Comparison of ENCODE assay signal across 26 mouse cellular contexts in genomic region chr17:5034201-5034600, GRCm38 (mm10). TPM values are rescaled to one million over a fixed set of nuclear protein-coding genes. Genes with fewer than 3 reads are reported as not detected.
DNase-seq lines count a peak whose midpoint lies in the region; ATAC-seq lines count a peak whose summit lies in the region.
"Had no signal": no experiment of that assay in that cellular context is flagged by ENCODE, and none has a peak within 500 bp of the region (broad histone marks: within the 10 kb centered on the region; RNA-seq: fewer than 3 reads in every experiment).

No protein-coding gene starts in this region.

- 50% methylated on average over 3 of the region's 3 CpGs for WGBS in heart, embryonic 14.5 days
- 77% methylated on average over 3 of the region's 3 CpGs for WGBS in kidney, embryonic 16.5 days

- peak; percentile 59; the same call in 1 of the 2 replicates for ATAC-seq in heart, embryonic 14.5 days (ENCODE audit: insufficient number of reproducible peaks, insufficient read depth, low FRiP score, low read depth)
- ATAC-seq in megakaryocyte, adult 5-6 weeks (ENCODE audit: poor library complexity, severe bottlenecking) = no peak
- ATAC-seq in common myeloid progenitor, adult 5-6 weeks (replicated peaks; ENCODE audit: low read depth, poor library complexity, severe bottlenecking) = peak; percentile 67
- ATAC-seq in kidney, embryonic 16.5 days (ENCODE audit: low FRiP score, low TSS enrichment) = no peak
- ATAC-seq: forebrain, embryonic 13.5 days; intestine, embryonic 16.5 days had no signal

- no peaks in the 10 kb centered on the region for H3K27me3 ChIP-seq in heart, embryonic 14.5 days (ENCODE audit: control insufficient read depth, insufficient read depth, low read length)
- no peaks in the 10 kb centered on the region for H3K27me3 ChIP-seq in megakaryocyte, embryonic 14.5 days (replicated peaks)
- no peaks in the 10 kb centered on the region for H3K27me3 ChIP-seq in kidney, embryonic 16.5 days (ENCODE audit: insufficient read depth, low read length)
- H3K27me3 ChIP-seq: forebrain, embryonic 13.5 days; heart, embryonic 15.5 days; hindbrain, embryonic 13.5 days; neural tube, embryonic 12.5 days had no signal

- no peak overlapping the region for H3K27ac ChIP-seq in heart, embryonic 14.5 days (replicated peaks in 1 of 2; ENCODE audit: control insufficient read depth in 1 of 2, insufficient read depth in 1 of 2, low read depth in 2 of 2, low read length in 2 of 2)
- no peak overlapping the region for H3K27ac ChIP-seq in kidney, embryonic 16.5 days (ENCODE audit: low read length)
- H3K27ac ChIP-seq: forebrain, embryonic 13.5 days; heart, embryonic 15.5 days; hindbrain, embryonic 13.5 days; midbrain, embryonic 10.5 days; neural tube, embryonic 12.5 days had no signal

- no peaks in the 10 kb centered on the region for H3K9me3 ChIP-seq in heart, embryonic 14.5 days (ENCODE audit: control insufficient read depth, low read length)
- no peaks in the 10 kb centered on the region for H3K9me3 ChIP-seq in megakaryocyte, embryonic 14.5 days
- H3K9me3 ChIP-seq in kidney, embryonic 16.5 days (ENCODE audit: low read length) = no peaks in the 10 kb centered on the region
- H3K9me3 ChIP-seq: forebrain, embryonic 13.5 days; heart, embryonic 15.5 days; hindbrain, embryonic 13.5 days; midbrain, embryonic 10.5 days; neural tube, embryonic 12.5 days had no signal

- H3K4me3 ChIP-seq in heart, embryonic 14.5 days (ENCODE audit: control insufficient read depth in 1 of 2, insufficient read depth in 1 of 2, low read depth in 1 of 2, low read length in 2 of 2) = no peak overlapping the region
- H3K4me3 ChIP-seq in megakaryocyte, embryonic 14.5 days (replicated peaks) = peak overlapping the region; percentile 77
- H3K4me3 ChIP-seq in kidney, embryonic 16.5 days (ENCODE audit: low read length) = no peak overlapping the region
- H3K4me3 ChIP-seq: forebrain, embryonic 13.5 days; heart, embryonic 15.5 days; hindbrain, embryonic 13.5 days; midbrain, embryonic 10.5 days; myocyte; neural tube, embryonic 12.5 days had no signal

- no peak overlapping the region for H3K9ac ChIP-seq in heart, embryonic 14.5 days (ENCODE audit: low read length)
- no peak overlapping the region for H3K9ac ChIP-seq in kidney, embryonic 16.5 days (replicated peaks; ENCODE audit: low read length)
- H3K9ac ChIP-seq: forebrain, embryonic 13.5 days; heart, embryonic 15.5 days; hindbrain, embryonic 13.5 days; neural tube, embryonic 12.5 days had no signal

- no peak overlapping the region for H3K4me2 ChIP-seq in heart, embryonic 14.5 days (ENCODE audit: low read length)
- H3K4me2 ChIP-seq in kidney, embryonic 16.5 days (replicated peaks; ENCODE audit: low read depth, low read length) = no peak overlapping the region
- H3K4me2 ChIP-seq: forebrain, embryonic 13.5 days; heart, embryonic 15.5 days; hindbrain, embryonic 13.5 days; neural tube, embryonic 12.5 days had no signal

- DNase-seq in heart, postnatal 4 days = no peak
- DNase-seq in left cerebral cortex, postnatal 4 days = no peak
- DNase-seq: adrenal gland, adult 8-10 months; B cell, adult 2 months; cerebellum, adult 8-10 months; cerebellum, postnatal 25 days; gastrocnemius, postnatal 25 days; kidney, adult 8-10 months; kidney, postnatal 10 days; layer of hippocampus, postnatal 36 days; lung, adult 2 months; right cerebral cortex, adult 18-20 months; thymus, adult 2 months; thymus, postnatal 4 days had no signal

- intact Hi-C loops in left cerebral cortex, postnatal 4 days (cut with DNase I) = no loop called here

- H3K4me1 ChIP-seq in heart, embryonic 14.5 days (ENCODE audit: control insufficient read depth in 2 of 2, insufficient read depth in 2 of 2, low read length in 2 of 2) = peaks cover 12 to 13% of the 10 kb centered on the region in 2 experiments
- H3K4me1 ChIP-seq in megakaryocyte, embryonic 14.5 days = peaks cover 82% of the 10 kb centered on the region
- peaks cover 37% of the 10 kb centered on the region for H3K4me1 ChIP-seq in kidney, embryonic 16.5 days (ENCODE audit: insufficient read depth, low read length)

- no peaks in the 10 kb centered on the region for H3K36me3 ChIP-seq in heart, embryonic 14.5 days (ENCODE audit: control insufficient read depth, insufficient read depth, low read length)
- peaks cover 28% of the 10 kb centered on the region for H3K36me3 ChIP-seq in megakaryocyte, embryonic 14.5 days (replicated peaks; ENCODE audit: low read length)
- no peaks in the 10 kb centered on the region for H3K36me3 ChIP-seq in kidney, embryonic 16.5 days (ENCODE audit: insufficient read depth, low read length)
- H3K36me3 ChIP-seq: heart, embryonic 15.5 days; hindbrain, embryonic 13.5 days; midbrain, embryonic 10.5 days; neural tube, embryonic 12.5 days had no signal

RNA-seq across cellular contexts. Expression of gene Arid1b, which starts 40.1 kb away (rescaled TPM):
- polyA plus RNA-seq in heart, embryonic 14.5 days (2014; fragmentation: Nextera tagmentation; extraction: Ambion mirVana) = 8.7 and 9.1 TPM in 2 replicates
- total RNA-seq in heart, postnatal 4 days (2021) = 10 to 100 TPM; 40.5 to 41.6 TPM
- 13.3 and 27.6 TPM in 2 replicates for polyA plus RNA-seq in megakaryocyte, embryonic 14.5 days (2012; ENCODE audit: insufficient read depth, low replicate concordance)
- total RNA-seq in megakaryocyte, adult 5-6 weeks (2015) = 23.0 and 28.1 TPM in 2 replicates
- 15.2 and 19.0 TPM in 2 replicates for total RNA-seq in megakaryocyte, adult 5-6 weeks (2017)
- 36.2 and 48.6 TPM in 2 replicates for total RNA-seq in common myeloid progenitor, adult 5-6 weeks (2017)
- 10.9 and 11.0 TPM in 2 replicates for polyA plus RNA-seq in kidney, embryonic 16.5 days (2015; fragmentation: Nextera tagmentation; extraction: Ambion mirVana)
- 100 to 1,000 TPM; 103 to 107 TPM for total RNA-seq in left cerebral cortex, postnatal 4 days (2021)

Comparison
In these comparisons a context has a peak if more than half of its experiments do, and no peak if none do; other contexts are left out.
1. ATAC-seq: peak in heart, embryonic 14.5 days (single experiment) and common myeloid progenitor, adult 5-6 weeks (single experiment); none in megakaryocyte, adult 5-6 weeks (single experiment) and kidney, embryonic 16.5 days (single experiment).